Mouse (Mus musculus) spleen, adult 2 months (tissue): ENCODE results near the gene Pdcd1lg2. TPM values are rescaled to one million over a fixed set of nuclear protein-coding genes. Genes with fewer than 3 reads are reported as not detected.

Experiments
- DNase-seq, 2 experiments: peaks; one replicate each; pipeline versions ENCODE4 v3.0.0 to v3.0.0-alpha.2; 2012 to 2021; ENCODE audit warnings: low spot score in 2 of 2, low read depth in 1 of 2
- H3K27ac ChIP-seq: fragments of 200-500 bp; 2 replicates; pipeline ENCODE4 v1.5.1; 2012; ENCODE audit warnings: low read length, inconsistent platforms; ENCODE audit not compliant: insufficient read depth
- H3K27me3 ChIP-seq: fragments of 200-500 bp; 2 replicates; pipeline ENCODE4 v1.6.1; 2012; ENCODE audit warnings: mild to moderate bottlenecking, moderate library complexity, low read length, inconsistent platforms; ENCODE audit not compliant: control insufficient read depth, insufficient read depth
- H3K36me3 ChIP-seq: fragments of 200-500 bp; 2 replicates; pipeline ENCODE4 v1.6.1; 2012; ENCODE audit warnings: mild to moderate bottlenecking, low read length, inconsistent platforms; ENCODE audit not compliant: control insufficient read depth, insufficient read depth
- H3K4me1 ChIP-seq: fragments of 200-500 bp; 2 replicates; pipeline ENCODE4 v1.6.1; 2011; ENCODE audit warnings: inconsistent platforms; ENCODE audit not compliant: control insufficient read depth, insufficient read depth, insufficient read length
- H3K4me3 ChIP-seq: fragments of 200-500 bp; 2 replicates; pipeline ENCODE4 v1.5.1; 2011; ENCODE audit warnings: mild to moderate bottlenecking, inconsistent platforms; ENCODE audit not compliant: insufficient read depth, insufficient read length; ENCODE audit errors: extremely low read depth
- CTCF ChIP-seq: fragments of 200-500 bp; IDR thresholded peaks from 2 replicates; pipeline ENCODE4 v1.5.1; 2011; ENCODE audit warnings: mild to moderate bottlenecking, inconsistent platforms; ENCODE audit not compliant: insufficient read depth, insufficient read length, insufficient replicate concordance; ENCODE audit errors: extremely low read depth
- POLR2A ChIP-seq: fragments of 200-500 bp; IDR thresholded peaks from 2 replicates; pipeline ENCODE4 v1.6.1; 2011; ENCODE audit warnings: low read depth, low read length, inconsistent platforms
- WGBS: fragments of 180-500 bp; shearing (Covaris S2); methylation state at CpG from one replicate; pipeline ENCODE4 v1.1.7; 2018; 5-methylcytosine and 5-hydroxymethylcytosine counted together
- polyA plus RNA-seq: library from polyadenylated mRNA; depleted of rRNA; stranded (reverse); fragments of >200 nt; gene quantifications from 2 replicates; pipeline ENCODE4 v1.2.3, GENCODE M21; 2012

Gene Pdcd1lg2
- polyA plus RNA-seq, 1 experiment = 1.0 TPM

DNA sequence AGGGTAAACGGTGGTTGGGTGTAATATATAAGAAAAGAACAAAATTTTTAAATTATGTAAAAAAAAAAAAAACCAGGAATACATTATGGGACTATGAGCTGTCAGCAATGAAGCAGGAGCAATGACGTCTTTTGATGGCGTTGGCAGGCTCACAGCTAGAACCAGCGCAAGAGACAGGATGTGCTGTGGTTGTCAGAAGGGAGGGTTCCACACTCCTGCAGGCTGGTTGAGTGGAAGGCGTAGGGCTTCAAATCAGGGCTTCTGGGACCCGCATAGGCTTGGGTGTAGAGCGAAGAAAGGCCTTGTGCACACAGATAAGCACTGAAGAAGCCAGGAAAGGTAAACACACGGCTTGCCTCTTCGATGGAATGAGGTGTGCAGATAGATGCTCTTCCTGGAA lies 56.1 kb downstream of the Pdcd1lg2 start:
- H3K4me1 ChIP-seq = no peaks in the 10 kb centered on the region; the same call in 1 of the 2 replicates

DNA sequence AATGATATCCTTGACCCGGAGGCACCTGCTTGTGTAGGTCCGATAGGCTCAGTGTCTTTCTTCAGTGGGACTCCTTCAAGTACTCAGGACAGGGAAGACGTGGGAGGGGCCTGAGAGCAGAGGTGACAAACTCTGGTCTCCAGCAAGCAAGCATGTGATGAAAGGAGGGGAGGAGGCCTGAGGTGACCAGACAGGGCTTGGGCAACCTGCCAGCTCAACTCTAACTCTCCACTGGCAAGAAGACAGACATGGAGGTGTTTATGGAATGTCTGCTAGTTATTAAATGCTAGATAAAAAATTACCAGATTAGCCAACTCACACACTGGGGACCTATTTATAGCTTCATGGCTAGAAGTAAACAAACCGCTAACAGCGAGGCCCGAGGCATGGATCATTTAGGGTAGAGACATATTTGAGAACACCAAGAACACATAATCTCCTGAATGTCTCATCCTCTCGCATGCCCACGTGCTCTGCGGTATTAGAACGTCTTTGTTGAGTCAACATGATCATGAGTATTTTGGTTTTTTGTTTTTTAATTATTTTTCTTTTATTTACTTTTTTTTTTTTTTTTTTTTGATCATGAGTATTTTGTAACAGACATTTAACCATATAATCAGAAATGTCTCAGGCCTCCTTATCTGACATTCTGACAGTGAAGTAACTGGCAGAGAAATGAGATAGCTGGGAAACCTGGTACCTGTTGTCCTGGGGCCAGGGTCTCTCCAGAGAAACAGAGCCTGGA lies 58.4 kb downstream of the Pdcd1lg2 start:
- no peaks in the 10 kb centered on the region for H3K36me3 ChIP-seq
- TF ChIP-seq POLR2A (no peak), CTCF (no peak)
- WGBS = 80% methylated on average over 10 of the region's 10 CpGs
- H3K27ac ChIP-seq = no peak overlapping the region
- H3K4me3 ChIP-seq = no peak overlapping the region
- no peaks in the 10 kb centered on the region for H3K27me3 ChIP-seq
- DNase-seq = no peak
- no peaks in the 10 kb centered on the region; the same call in 1 of the 2 replicates for H3K4me1 ChIP-seq

More for the DNA sequence above, 56.1 kb downstream of the Pdcd1lg2 start:
- TF ChIP-seq CTCF = no peak
- no peak for TF ChIP-seq POLR2A
- DNase-seq = no peak
- Histone ChIP-seq H3K27me3 (no peaks in the 10 kb centered on the region), H3K4me3 (no peak overlapping the region), H3K27ac (no peak overlapping the region), H3K36me3 (no peaks in the 10 kb centered on the region)
- WGBS = 45% methylated on average over 9 of the region's 9 CpGs

GRCm38 (mm10) chr19:29469686-29470254 lies 59.1 kb downstream of the Pdcd1lg2 start:
- no peak overlapping the region for H3K27ac ChIP-seq
- peaks cover 2% of the 10 kb centered on the region; the same call in 1 of the 2 replicates for H3K4me1 ChIP-seq
- H3K27me3 ChIP-seq = no peaks in the 10 kb centered on the region
- TF ChIP-seq CTCF = no peak
- H3K4me3 ChIP-seq = no peak overlapping the region
- no peaks in the 10 kb centered on the region for H3K36me3 ChIP-seq
- whole genome bisulfite sequencing = 77% methylated on average over 2 of the region's 2 CpGs
- DNase-seq = no peak

DNA sequence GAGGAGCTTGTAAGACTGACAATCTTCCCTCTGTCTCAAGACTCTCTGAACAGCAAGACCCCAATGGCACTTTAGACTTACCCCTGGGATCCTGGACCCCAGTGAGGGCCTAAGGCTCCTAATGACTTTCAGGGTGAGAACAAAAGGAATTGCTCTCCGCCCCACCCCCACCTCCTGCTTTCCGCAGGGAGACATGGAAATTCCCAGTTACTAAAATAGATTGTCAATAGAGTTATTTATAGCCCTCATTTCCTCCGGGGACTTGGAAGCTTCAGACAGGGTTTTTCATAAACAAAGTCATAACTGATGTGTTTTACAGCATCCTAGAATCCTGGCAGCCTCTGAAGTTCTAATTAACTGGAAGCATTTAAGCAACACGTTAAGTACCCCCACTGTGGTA lies 59.9 kb downstream of the Pdcd1lg2 start:
- DNase-seq = no peak
- peaks cover 5% of the 10 kb centered on the region; the same call in 1 of the 2 replicates for H3K4me1 ChIP-seq
- no peak overlapping the region for H3K27ac ChIP-seq
- no peak overlapping the region for H3K4me3 ChIP-seq
- H3K27me3 ChIP-seq = no peaks in the 10 kb centered on the region
- 79% methylated on average over 4 of the region's 4 CpGs for WGBS
- H3K36me3 ChIP-seq = no peaks in the 10 kb centered on the region
- TF ChIP-seq CTCF (no peak), POLR2A (no peak)

GRCm38 (mm10) chr19:29472424-29472823 lies 61.7 kb downstream of the Pdcd1lg2 start:
- no peak overlapping the region for H3K4me3 ChIP-seq
- no peak for TF ChIP-seq POLR2A
- no peak for TF ChIP-seq CTCF
- H3K27me3 ChIP-seq = no peaks in the 10 kb centered on the region
- no peaks in the 10 kb centered on the region for H3K36me3 ChIP-seq
- H3K27ac ChIP-seq = no peak overlapping the region
- no peak for DNase-seq
- 83% methylated on average over 8 of the region's 8 CpGs for WGBS
- H3K4me1 ChIP-seq = peaks cover 5% of the 10 kb centered on the region; the same call in 1 of the 2 replicates

DNA sequence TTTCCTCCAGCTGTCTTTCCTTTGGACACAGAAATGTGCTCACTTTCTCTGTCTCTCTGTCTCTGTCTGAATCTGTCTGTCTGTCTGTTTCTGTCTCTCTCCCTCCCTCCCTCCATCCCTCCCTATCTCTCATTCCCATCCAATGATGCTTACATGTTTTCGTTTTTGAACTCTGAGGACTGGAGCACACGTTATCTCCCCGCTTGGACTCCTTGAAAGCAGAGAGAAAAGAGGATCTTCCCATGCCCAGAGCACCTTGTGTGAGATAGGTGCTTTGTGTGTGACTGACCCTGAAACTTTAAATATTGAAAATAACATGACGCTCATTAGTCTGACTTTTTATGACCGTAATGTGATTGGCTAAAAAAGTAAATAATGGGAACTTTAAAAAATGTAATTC lies 62.2 kb downstream of the Pdcd1lg2 start:
- H3K4me3 ChIP-seq = no peak overlapping the region
- TF ChIP-seq CTCF (no peak), POLR2A (no peak)
- H3K4me1 ChIP-seq = peaks cover 5% of the 10 kb centered on the region; the same call in 1 of the 2 replicates
- H3K27ac ChIP-seq = no peak overlapping the region
- H3K27me3 ChIP-seq = no peaks in the 10 kb centered on the region
- 90% methylated on average over 5 of the region's 5 CpGs for WGBS
- no peak for DNase-seq
- H3K36me3 ChIP-seq = no peaks in the 10 kb centered on the region

- H3K4me3 ChIP-seq = no peak overlapping the region
- peaks cover 5% of the 10 kb centered on the region; the same call in 1 of the 2 replicates for H3K4me1 ChIP-seq
- no peaks in the 10 kb centered on the region for H3K27me3 ChIP-seq
- TF ChIP-seq CTCF = no peak
- TF ChIP-seq POLR2A = no peak
- H3K27ac ChIP-seq = no peak overlapping the region
- 85% methylated on average over 2 of the region's 2 CpGs for WGBS
- no peaks in the 10 kb centered on the region for H3K36me3 ChIP-seq
- no peak for DNase-seq
These were observed 64.1 kb downstream of the Pdcd1lg2 start for GRCm38 (mm10) chr19:29474803-29475202.
